Mouse (Mus musculus) forebrain, embryonic 13.5 days (tissue): Measurements from ENCODE around the gene Prune2. TPM values are rescaled to one million over a fixed set of nuclear protein-coding genes. Genes with fewer than 3 reads are reported as not detected.

Experiments used
- ATAC-seq: fragments of 200-750 bp; cut with Nextera tagmentation; 2 replicates; pipeline ENCODE4 v1.8.0; 2017
- H3K27ac ChIP-seq: fragments of 300-500 bp; sonication (generic); 2 replicates; pipeline ENCODE4 v1.5.1; 2015; ENCODE audit warnings: inconsistent platforms, mild to moderate bottlenecking, moderate library complexity
- H3K27me3 ChIP-seq: fragments of 300-500 bp; sonication (generic); 2 replicates; pipeline ENCODE4 v1.6.1; 2015; ENCODE audit warnings: mild to moderate bottlenecking, inconsistent platforms
- H3K36me3 ChIP-seq: fragments of 300-500 bp; sonication (generic); 2 replicates; pipeline ENCODE4 v1.6.1; 2015; ENCODE audit warnings: mild to moderate bottlenecking, inconsistent platforms; ENCODE audit not compliant: poor library complexity, severe bottlenecking
- H3K4me1 ChIP-seq: fragments of 300-500 bp; sonication (generic); 2 replicates; pipeline ENCODE4 v1.6.1; 2015; ENCODE audit warnings: inconsistent platforms
- H3K4me2 ChIP-seq: fragments of 300-500 bp; sonication (generic); 2 replicates; pipeline ENCODE4 v1.6.1; 2015; ENCODE audit warnings: inconsistent platforms, mild to moderate bottlenecking, moderate library complexity
- H3K4me3 ChIP-seq: fragments of 300-500 bp; sonication (generic); 2 replicates; pipeline ENCODE4 v1.5.1; 2015; ENCODE audit warnings: mild to moderate bottlenecking, inconsistent platforms
- H3K9ac ChIP-seq: fragments of 300-500 bp; sonication (generic); 2 replicates; pipeline ENCODE4 v1.6.1; 2015; ENCODE audit warnings: mild to moderate bottlenecking, inconsistent platforms
- H3K9me3 ChIP-seq: fragments of 300-500 bp; sonication (generic); replicated peaks from 2 replicates; pipeline ENCODE4 v1.6.1; 2016; ENCODE audit warnings: inconsistent platforms
- WGBS: fragments of 180-500 bp; shearing (Covaris S2); methylation state at CpG from one replicate; pipeline ENCODE4 v1.1.7; 2015; 5-methylcytosine and 5-hydroxymethylcytosine counted together
- polyA plus RNA-seq: library from polyadenylated mRNA; unstranded; fragments of >200 nt; fragmentation: Nextera tagmentation; extraction: Ambion mirVana; gene quantifications from 2 replicates; pipeline ENCODE4 v1.2.1, GENCODE M21; 2015

The Prune2 gene
- polyA plus RNA-seq, 1 experiment from 2014 or later: 2.0 TPM

GRCm38 (mm10) chr19:17226096-17226495 is 270.2 kb downstream of the Prune2 start:
- H3K27ac ChIP-seq: no peak overlapping the region
- no peak overlapping the region for H3K4me2 ChIP-seq
- H3K4me1 ChIP-seq: no peaks in the 10 kb centered on the region
- H3K4me3 ChIP-seq: no peak overlapping the region
- H3K9ac ChIP-seq: no peak overlapping the region
- ATAC-seq: no peak
- no peaks in the 10 kb centered on the region for H3K9me3 ChIP-seq
- H3K27me3 ChIP-seq: no peaks in the 10 kb centered on the region
- WGBS: 91% methylated on average over 8 of the region's 8 CpGs
- H3K36me3 ChIP-seq: no peaks in the 10 kb centered on the region

GRCm38 (mm10) chr19:17230013-17230412 is 274.1 kb downstream of the Prune2 start:
- H3K9me3 ChIP-seq: no peaks in the 10 kb centered on the region
- H3K4me1 ChIP-seq: no peaks in the 10 kb centered on the region
- WGBS: 94% methylated on average over 1 of the region's 1 CpGs
- no peak for ATAC-seq
- H3K27ac ChIP-seq: no peak overlapping the region
- no peaks in the 10 kb centered on the region for H3K36me3 ChIP-seq
- no peaks in the 10 kb centered on the region for H3K27me3 ChIP-seq
- no peak overlapping the region for H3K4me3 ChIP-seq
- no peak overlapping the region for H3K9ac ChIP-seq
- no peak overlapping the region for H3K4me2 ChIP-seq

- ATAC-seq: no peak
- no peak overlapping the region for H3K9ac ChIP-seq
- no peaks in the 10 kb centered on the region for H3K4me1 ChIP-seq
- H3K36me3 ChIP-seq: no peaks in the 10 kb centered on the region
- H3K27ac ChIP-seq: no peak overlapping the region
- no peaks in the 10 kb centered on the region for H3K9me3 ChIP-seq
- 97% methylated on average over 3 of the region's 3 CpGs for WGBS
- no peak overlapping the region for H3K4me2 ChIP-seq
- H3K27me3 ChIP-seq: no peaks in the 10 kb centered on the region
- no peak overlapping the region for H3K4me3 ChIP-seq
Observed at GRCm38 (mm10) chr19:17238471-17238870, 282.6 kb downstream of the Prune2 start.

- 85% methylated on average over 7 of the region's 7 CpGs for WGBS
- no peaks in the 10 kb centered on the region for H3K9me3 ChIP-seq
- H3K4me1 ChIP-seq: no peaks in the 10 kb centered on the region
- H3K27ac ChIP-seq: no peak overlapping the region
- no peaks in the 10 kb centered on the region for H3K27me3 ChIP-seq
- H3K36me3 ChIP-seq: no peaks in the 10 kb centered on the region
- H3K9ac ChIP-seq: no peak overlapping the region
- H3K4me2 ChIP-seq: no peak overlapping the region
- ATAC-seq: no peak
- no peak overlapping the region for H3K4me3 ChIP-seq
Observed at GRCm38 (mm10) chr19:17240170-17241077, 284.5 kb downstream of the Prune2 start.

GRCm38 (mm10) chr19:17241206-17241605 is 285.3 kb downstream of the Prune2 start:
- H3K4me3 ChIP-seq: no peak overlapping the region
- H3K9ac ChIP-seq: no peak overlapping the region
- ATAC-seq: no peak
- H3K4me2 ChIP-seq: no peak overlapping the region
- H3K27ac ChIP-seq: no peak overlapping the region
- H3K36me3 ChIP-seq: no peaks in the 10 kb centered on the region
- WGBS: 97% methylated on average over 1 of the region's 1 CpGs
- no peaks in the 10 kb centered on the region for H3K9me3 ChIP-seq
- no peaks in the 10 kb centered on the region for H3K4me1 ChIP-seq
- H3K27me3 ChIP-seq: no peaks in the 10 kb centered on the region

GRCm38 (mm10) chr19:17242962-17243361 is 287.0 kb downstream of the Prune2 start:
- Histone ChIP-seq H3K4me1 (no peaks in the 10 kb centered on the region), H3K27me3 (no peaks in the 10 kb centered on the region), H3K4me2 (no peak overlapping the region), H3K4me3 (no peak overlapping the region), H3K9me3 (no peaks in the 10 kb centered on the region), H3K27ac (no peak overlapping the region), H3K36me3 (no peaks in the 10 kb centered on the region), H3K9ac (no peak overlapping the region)
- 88% methylated on average over 5 of the region's 5 CpGs for WGBS
- ATAC-seq: no peak

- no peaks in the 10 kb centered on the region for H3K36me3 ChIP-seq
- ATAC-seq: no peak
- no peaks in the 10 kb centered on the region for H3K4me1 ChIP-seq
- H3K9ac ChIP-seq: no peak overlapping the region
- 72% methylated on average over 7 of the region's 7 CpGs for WGBS
- H3K4me2 ChIP-seq: no peak overlapping the region
- no peaks in the 10 kb centered on the region for H3K27me3 ChIP-seq
- H3K4me3 ChIP-seq: no peak overlapping the region
- no peaks in the 10 kb centered on the region for H3K9me3 ChIP-seq
- no peak overlapping the region for H3K27ac ChIP-seq
Observed at GRCm38 (mm10) chr19:17244544-17244943, 288.6 kb downstream of the Prune2 start.

GRCm38 (mm10) chr19:17247352-17247925 is 291.5 kb downstream of the Prune2 start:
- no peaks in the 10 kb centered on the region for H3K4me1 ChIP-seq
- no peaks in the 10 kb centered on the region for H3K36me3 ChIP-seq
- no peak overlapping the region for H3K4me3 ChIP-seq
- no peak overlapping the region for H3K27ac ChIP-seq
- 85% methylated on average over 8 of the region's 8 CpGs for WGBS
- H3K4me2 ChIP-seq: no peak overlapping the region
- ATAC-seq: no peak
- H3K9ac ChIP-seq: no peak overlapping the region
- H3K9me3 ChIP-seq: no peaks in the 10 kb centered on the region
- no peaks in the 10 kb centered on the region for H3K27me3 ChIP-seq

- Histone ChIP-seq H3K4me3 (no peak overlapping the region), H3K4me2 (no peak overlapping the region), H3K9me3 (no peaks in the 10 kb centered on the region), H3K36me3 (no peaks in the 10 kb centered on the region), H3K27me3 (no peaks in the 10 kb centered on the region), H3K27ac (no peak overlapping the region), H3K4me1 (no peaks in the 10 kb centered on the region), H3K9ac (no peak overlapping the region)
- 66% methylated on average over 9 of the region's 9 CpGs for WGBS
- no peak for ATAC-seq
Observed at GRCm38 (mm10) chr19:17249691-17250090, 293.8 kb downstream of the Prune2 start.

GRCm38 (mm10) chr19:17250801-17251200 is 294.9 kb downstream of the Prune2 start:
- Histone ChIP-seq H3K9me3 (no peaks in the 10 kb centered on the region), H3K4me2 (no peak overlapping the region), H3K4me1 (no peaks in the 10 kb centered on the region; the same call in 1 of the 2 replicates), H3K27ac (no peak overlapping the region), H3K4me3 (no peak overlapping the region), H3K9ac (no peak overlapping the region), H3K27me3 (no peaks in the 10 kb centered on the region), H3K36me3 (no peaks in the 10 kb centered on the region)
- no peak for ATAC-seq
- WGBS: 83% methylated on average over 7 of the region's 7 CpGs

GRCm38 (mm10) chr19:17251453-17251852 is 295.5 kb downstream of the Prune2 start:
- WGBS: 91% methylated on average over 8 of the region's 8 CpGs
- Histone ChIP-seq H3K4me2 (no peak overlapping the region), H3K27me3 (no peaks in the 10 kb centered on the region), H3K4me3 (no peak overlapping the region), H3K4me1 (no peaks in the 10 kb centered on the region; the same call in 1 of the 2 replicates), H3K9ac (no peak overlapping the region), H3K36me3 (no peaks in the 10 kb centered on the region), H3K9me3 (no peaks in the 10 kb centered on the region), H3K27ac (no peak overlapping the region)
- no peak for ATAC-seq

GRCm38 (mm10) chr19:17252845-17253244 is 296.9 kb downstream of the Prune2 start:
- H3K4me3 ChIP-seq: no peak overlapping the region
- H3K27me3 ChIP-seq: no peaks in the 10 kb centered on the region
- H3K36me3 ChIP-seq: no peaks in the 10 kb centered on the region
- H3K4me2 ChIP-seq: no peak overlapping the region
- no peak overlapping the region for H3K9ac ChIP-seq
- no peak for ATAC-seq
- no peaks in the 10 kb centered on the region; the same call in 1 of the 2 replicates for H3K4me1 ChIP-seq
- no peak overlapping the region for H3K27ac ChIP-seq
- whole genome bisulfite sequencing: 49% methylated on average over 3 of the region's 3 CpGs
- H3K9me3 ChIP-seq: no peaks in the 10 kb centered on the region
